Mouse (Mus musculus) midbrain, embryonic 14.5 days (tissue): Measurements from ENCODE around the gene Serpina3m. TPM values are rescaled to one million over a fixed set of nuclear protein-coding genes. Genes with fewer than 3 reads are reported as not detected.
"Not testable (repeated sequence)": the region's sequence is repeated elsewhere in the genome, so short reads cannot be mapped to it uniquely, and the experiment has no call there.

Experiments used
- ATAC-seq: fragments of 200-750 bp; cut with Nextera tagmentation; 2 replicates; pipeline ENCODE4 v1.8.0; 2017; ENCODE audit warnings: moderate number of reproducible peaks, moderate library complexity; ENCODE audit not compliant: low FRiP score, low TSS enrichment
- DNase-seq: peaks from one replicate; pipeline ENCODE4 v3.0.0-alpha.2; 2015
- H3K27ac ChIP-seq: fragments of 300-500 bp; sonication (generic); replicated peaks from 2 replicates; pipeline ENCODE4 v1.5.1; 2014; ENCODE audit warnings: mild to moderate bottlenecking, low read depth, low read length, moderate library complexity
- H3K27me3 ChIP-seq: fragments of 300-500 bp; sonication (generic); 2 replicates; pipeline ENCODE4 v1.6.1; 2014; ENCODE audit warnings: low read length, control low read depth, mixed read lengths; ENCODE audit not compliant: control insufficient read depth, insufficient read depth
- H3K36me3 ChIP-seq: fragments of 300-500 bp; sonication (generic); 2 replicates; pipeline ENCODE4 v1.6.1; 2014; ENCODE audit warnings: low read length, control low read depth; ENCODE audit not compliant: control insufficient read depth, insufficient read depth
- H3K4me1 ChIP-seq: fragments of 300-500 bp; sonication (generic); 2 replicates; pipeline ENCODE4 v1.6.1; 2014; ENCODE audit warnings: mild to moderate bottlenecking, antibody characterized with exemption, low read length, control low read depth; ENCODE audit not compliant: control insufficient read depth, insufficient read depth
- H3K4me2 ChIP-seq: fragments of 300-500 bp; sonication (generic); 2 replicates; pipeline ENCODE4 v1.6.1; 2014; ENCODE audit warnings: mild to moderate bottlenecking, low read length, moderate library complexity
- H3K4me3 ChIP-seq: fragments of 300-500 bp; sonication (generic); replicated peaks from 2 replicates; pipeline ENCODE4 v1.5.1; 2014; ENCODE audit warnings: low read depth, low read length
- H3K9ac ChIP-seq: fragments of 300-500 bp; sonication (generic); replicated peaks from 2 replicates; pipeline ENCODE4 v1.6.1; 2014; ENCODE audit warnings: mild to moderate bottlenecking, low read length, moderate library complexity
- H3K9me3 ChIP-seq: fragments of 300-500 bp; sonication (generic); 2 replicates; pipeline ENCODE4 v1.6.1; 2016; ENCODE audit warnings: low read length, control low read depth, mixed read lengths; ENCODE audit not compliant: control insufficient read depth
- WGBS: fragments of 180-500 bp; shearing (Covaris S2); extraction: QIAGEN DNeasy Blood & Tissue Kit; methylation state at CpG from one replicate; pipeline ENCODE4 v1.1.7; 2014; 5-methylcytosine and 5-hydroxymethylcytosine counted together
- polyA plus RNA-seq: library from polyadenylated mRNA; unstranded; fragments of >200 nt; fragmentation: Nextera tagmentation; extraction: Ambion mirVana; gene quantifications from 2 replicates; pipeline ENCODE4 v1.2.1, GENCODE M21; 2014

Gene Serpina3m
- polyA plus RNA-seq, result not detected in 2 replicates

GRCm38 (mm10) chr12:104338226-104338625, at the start of gene Serpina3m, which contains the start of gene Serpina3k:
Serpina3m (plus strand) TSS chr12:104338486.
Serpina3k (plus strand) TSS chr12:104338486.
- WGBS, result 84% methylated on average over 3 of the region's 3 CpGs

GRCm38 (mm10) chr12:104289872-104290271, 48.4 kb upstream of the Serpina3m start:
- 49% methylated on average over 4 of the region's 4 CpGs for WGBS
- Histone ChIP-seq H3K4me2 (no peak overlapping the region), H3K9ac (no peak overlapping the region), H3K27me3 (no peaks in the 10 kb centered on the region), H3K9me3 (no peaks in the 10 kb centered on the region), H3K27ac (no peak overlapping the region), H3K36me3 (no peaks in the 10 kb centered on the region), H3K4me1 (no peaks in the 10 kb centered on the region), H3K4me3 (no peak overlapping the region)
- DNase-seq (no peak), ATAC-seq (no peak)

More at GRCm38 (mm10) chr12:104338226-104338625, at the start of gene Serpina3m, which contains the start of gene Serpina3k:
- H3K4me1 ChIP-seq, H3K9ac ChIP-seq, H3K36me3 ChIP-seq, H3K27ac ChIP-seq, H3K27me3 ChIP-seq, DNase-seq, ATAC-seq, H3K9me3 ChIP-seq, H3K4me3 ChIP-seq, H3K4me2 ChIP-seq: not testable (repeated sequence)

- no peaks in the 10 kb centered on the region for H3K27me3 ChIP-seq
- H3K36me3 ChIP-seq, result no peaks in the 10 kb centered on the region
- DNase-seq, result no peak
- H3K4me2 ChIP-seq, result no peak overlapping the region
- no peak for ATAC-seq
- no peaks in the 10 kb centered on the region for H3K4me1 ChIP-seq
- H3K9ac ChIP-seq, result no peak overlapping the region
- no peak overlapping the region for H3K27ac ChIP-seq
- H3K4me3 ChIP-seq, result no peak overlapping the region
- WGBS, result 90% methylated on average over 2 of the region's 2 CpGs
- no peaks in the 10 kb centered on the region for H3K9me3 ChIP-seq
Observed at GRCm38 (mm10) chr12:104293963-104294362, 44.3 kb upstream of the Serpina3m start.

- DNase-seq, result no peak
- Histone ChIP-seq H3K4me3 (no peak overlapping the region), H3K36me3 (no peaks in the 10 kb centered on the region), H3K4me2 (no peak overlapping the region), H3K27ac (no peak overlapping the region), H3K27me3 (no peaks in the 10 kb centered on the region), H3K9me3 (no peaks in the 10 kb centered on the region), H3K4me1 (no peaks in the 10 kb centered on the region), H3K9ac (no peak overlapping the region)
- 96% methylated on average over 2 of the region's 2 CpGs for WGBS
- ATAC-seq, result no peak
Observed at GRCm38 (mm10) chr12:104298049-104298448, 40.2 kb upstream of the Serpina3m start.

GRCm38 (mm10) chr12:104305991-104306390, 32.3 kb upstream of the Serpina3m start:
- DNase-seq, result no peak
- Histone ChIP-seq H3K27ac (no peak overlapping the region), H3K9ac (no peak overlapping the region), H3K4me1 (no peaks in the 10 kb centered on the region), H3K36me3 (no peaks in the 10 kb centered on the region), H3K27me3 (no peaks in the 10 kb centered on the region), H3K4me2 (no peak overlapping the region), H3K4me3 (no peak overlapping the region), H3K9me3 (no peaks in the 10 kb centered on the region)
- WGBS, result 87% methylated on average over 4 of the region's 4 CpGs
- ATAC-seq, result no peak

- Histone ChIP-seq H3K27ac (no peak within 1 kb of the TSS), H3K9ac (no peak within 1 kb of the TSS), H3K27me3 (no peaks in the 10 kb centered on the region), H3K4me1 (no peaks in the 10 kb centered on the region), H3K36me3 (no peaks in the 10 kb centered on the region), H3K9me3 (no peaks in the 10 kb centered on the region), H3K4me3 (no peak within 1 kb of the TSS), H3K4me2 (no peak within 1 kb of the TSS)
- ATAC-seq, result no peak
- WGBS, result 93% methylated on average over 1 of the region's 1 CpGs
- no peak for DNase-seq
Observed at GRCm38 (mm10) chr12:104314253-104314652, 24.0 kb upstream of the Serpina3m start, which contains the start of gene Serpina3j. Serpina3j (plus strand) TSS chr12:104314553.

GRCm38 (mm10) chr12:104322454-104322853, 15.8 kb upstream of the Serpina3m start:
- 85% methylated on average over 1 of the region's 1 CpGs for WGBS
- Histone ChIP-seq H3K9me3 (no peaks in the 10 kb centered on the region), H3K9ac (no peak overlapping the region), H3K4me1 (no peaks in the 10 kb centered on the region), H3K36me3 (no peaks in the 10 kb centered on the region), H3K27ac (no peak overlapping the region), H3K27me3 (no peaks in the 10 kb centered on the region), H3K4me2 (no peak overlapping the region), H3K4me3 (no peak overlapping the region)
- no peak for ATAC-seq
- DNase-seq, result no peak

GRCm38 (mm10) chr12:104331701-104332100, 6.6 kb upstream of the Serpina3m start:
- no peaks in the 10 kb centered on the region for H3K9me3 ChIP-seq
- no peak overlapping the region for H3K4me2 ChIP-seq
- H3K36me3 ChIP-seq, result no peaks in the 10 kb centered on the region
- DNase-seq (no peak), ATAC-seq (no peak)
- no peak overlapping the region for H3K27ac ChIP-seq
- no peak overlapping the region for H3K4me3 ChIP-seq
- no peaks in the 10 kb centered on the region for H3K27me3 ChIP-seq
- H3K4me1 ChIP-seq, result no peaks in the 10 kb centered on the region
- WGBS, result 26% methylated on average over 1 of the region's 1 CpGs
- no peak overlapping the region for H3K9ac ChIP-seq

GRCm38 (mm10) chr12:104336873-104337272, 1.4 kb upstream of the Serpina3m start:
- H3K4me1 ChIP-seq, H3K4me2 ChIP-seq, ATAC-seq, H3K27me3 ChIP-seq, H3K27ac ChIP-seq, H3K4me3 ChIP-seq, H3K9ac ChIP-seq, H3K9me3 ChIP-seq, DNase-seq, H3K36me3 ChIP-seq: not testable (repeated sequence)
